Mouse (Mus musculus): ENCODE data around the gene Fscn2. TPM values are rescaled to one million over a fixed set of nuclear protein-coding genes. Genes with fewer than 3 reads are reported as not detected.

Fscn2 gene
- polyA plus RNA-seq, 1 experiment from 2014 or later, result 1.3 TPM

DNA sequence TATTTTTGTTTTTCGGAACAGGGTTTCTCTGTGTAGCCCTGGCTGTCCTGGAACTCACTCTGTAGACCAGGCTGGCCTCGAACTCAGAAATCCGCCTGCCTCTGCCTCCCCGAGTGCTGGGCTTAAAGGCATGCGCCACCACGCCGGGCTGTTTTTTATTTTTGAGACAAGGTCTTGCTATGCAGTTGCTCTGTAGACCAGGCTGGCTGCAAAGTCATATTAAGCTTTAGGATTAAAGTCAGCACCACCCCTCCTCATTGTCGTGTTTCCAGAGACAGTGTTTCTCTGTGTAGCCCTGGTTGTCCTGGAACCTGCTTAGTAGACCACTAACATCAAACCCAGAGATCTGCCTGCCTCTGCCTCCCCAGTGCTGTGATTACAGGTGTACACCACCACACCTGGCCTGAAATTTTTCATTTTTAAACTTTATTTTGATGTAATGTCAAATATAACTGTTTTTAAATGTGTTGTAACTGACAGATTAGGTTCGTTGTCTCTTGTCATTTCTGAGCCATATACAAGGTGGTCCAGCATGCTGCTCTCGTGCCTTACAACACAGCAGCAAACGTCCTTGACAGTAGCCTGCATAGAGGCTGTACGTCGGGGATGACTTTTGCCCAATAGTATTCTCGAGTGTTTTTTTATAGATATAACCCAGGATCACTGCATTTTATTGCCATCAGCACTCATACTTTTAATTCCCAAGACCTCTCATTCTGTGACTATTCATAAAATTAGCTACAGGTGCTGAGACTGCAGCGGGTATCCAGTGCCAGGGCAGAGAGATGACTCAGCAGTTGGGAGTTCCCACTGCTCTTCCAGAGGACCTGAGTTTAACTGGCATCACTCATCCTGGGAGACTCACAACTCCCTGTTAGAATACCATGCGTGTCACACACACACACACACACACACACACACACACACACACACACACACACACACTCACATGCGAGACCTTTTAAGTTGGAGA is 6.7 kb upstream of the Fscn2 start:
- no peaks in the 10 kb centered on the region for H3K27me3 ChIP-seq
- no peaks in the 10 kb centered on the region for H3K9me3 ChIP-seq (replicated peaks)
- no peaks in the 10 kb centered on the region for H3K36me3 ChIP-seq
- no peak for ATAC-seq (ENCODE audit: low FRiP score)
- no peak overlapping the region for H3K9ac ChIP-seq
- 91% methylated on average over 17 of the region's 17 CpGs for WGBS
- no peak overlapping the region for H3K27ac ChIP-seq
- H3K4me2 ChIP-seq (replicated peaks), result no peak overlapping the region
- H3K4me3 ChIP-seq, result no peak overlapping the region
- H3K4me1 ChIP-seq, result peaks cover 66% of the 10 kb centered on the region

DNA sequence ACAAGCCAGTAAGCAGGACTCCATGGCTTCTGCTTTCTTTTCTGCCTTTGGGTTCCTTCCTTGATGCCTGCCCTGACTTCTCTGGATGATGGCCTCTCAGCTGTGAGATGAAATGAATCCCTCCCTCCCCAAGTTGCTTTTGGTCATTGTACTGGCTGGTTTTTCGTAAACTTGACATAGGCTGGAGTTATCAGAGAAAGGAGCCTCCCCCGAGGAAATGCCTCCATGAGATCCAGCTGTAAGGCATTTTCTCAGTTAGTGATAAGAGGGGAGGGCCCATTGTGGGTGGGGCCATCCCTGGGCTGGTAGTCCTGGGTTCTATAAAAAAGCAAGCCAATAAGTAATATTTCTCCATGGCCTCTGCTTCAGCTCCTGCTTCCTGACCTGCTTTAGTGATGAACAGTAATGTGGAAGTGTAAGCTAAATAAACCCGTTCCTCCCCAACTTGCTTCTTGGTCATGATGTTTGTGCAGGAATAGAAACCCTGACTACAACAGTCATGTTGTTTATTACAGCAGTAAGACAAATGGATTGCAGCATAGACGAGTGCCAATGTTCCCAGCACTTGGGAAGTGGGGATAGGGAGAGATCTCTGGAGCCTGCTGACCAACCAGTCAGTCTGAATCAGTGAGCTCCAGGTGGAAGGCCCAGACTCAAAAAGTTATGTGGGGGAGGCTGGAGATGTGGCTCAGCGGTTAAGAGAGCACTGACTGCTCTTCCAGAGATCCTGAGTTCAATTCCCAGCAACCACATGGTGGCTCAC is 5.9 kb upstream of the Fscn2 start:
- WGBS, result 81% methylated on average over 5 of the region's 5 CpGs
- H3K9ac ChIP-seq, result no peak overlapping the region
- no peak for ATAC-seq (ENCODE audit: low FRiP score)
- no peaks in the 10 kb centered on the region for H3K27me3 ChIP-seq
- H3K36me3 ChIP-seq, result no peaks in the 10 kb centered on the region
- H3K4me3 ChIP-seq, result no peak overlapping the region
- H3K9me3 ChIP-seq (replicated peaks), result no peaks in the 10 kb centered on the region
- peaks cover 68% of the 10 kb centered on the region for H3K4me1 ChIP-seq
- H3K27ac ChIP-seq, result no peak overlapping the region
- H3K4me2 ChIP-seq (replicated peaks), result no peak overlapping the region

- Histone ChIP-seq H3K4me3 (no peak overlapping the region), H3K4me2 (replicated peaks) (no peak overlapping the region), H3K9me3 (replicated peaks) (no peaks in the 10 kb centered on the region), H3K4me1 (peaks cover 68% of the 10 kb centered on the region), H3K9ac (no peak overlapping the region), H3K27me3 (no peaks in the 10 kb centered on the region), H3K27ac (no peak overlapping the region), H3K36me3 (no peaks in the 10 kb centered on the region)
- ATAC-seq (ENCODE audit: low FRiP score), result no peak
- 84% methylated on average over 15 of the region's 15 CpGs for WGBS
Observed at GRCm38 (mm10) chr11:120356319-120356840, 5.0 kb upstream of the Fscn2 start.

DNA sequence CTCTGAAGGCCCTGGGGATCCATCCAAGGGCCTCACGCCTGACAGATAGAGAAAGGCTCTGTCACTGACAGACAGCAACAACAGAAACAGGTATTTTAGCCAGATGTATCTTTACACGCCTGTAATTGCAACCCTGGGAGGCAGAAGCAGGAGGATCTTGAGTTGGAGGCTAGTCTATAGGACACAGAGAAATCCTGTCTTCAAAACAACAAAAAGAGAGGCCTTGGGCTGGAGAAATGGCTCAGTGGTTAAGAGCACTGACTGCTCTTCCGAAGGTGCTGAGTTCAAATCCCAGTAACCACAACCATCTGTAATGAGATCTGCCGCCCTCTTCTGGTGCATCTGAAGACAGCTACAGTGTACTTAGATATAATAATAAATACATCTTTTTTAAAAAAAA is 4.4 kb upstream of the Fscn2 start:
- no peaks in the 10 kb centered on the region for H3K36me3 ChIP-seq
- H3K27ac ChIP-seq, result no peak overlapping the region
- H3K4me1 ChIP-seq, result peaks cover 66% of the 10 kb centered on the region
- H3K9ac ChIP-seq, result no peak overlapping the region
- 91% methylated on average over 4 of the region's 4 CpGs for WGBS
- ATAC-seq (ENCODE audit: low FRiP score), result no peak
- H3K4me3 ChIP-seq, result no peak overlapping the region
- no peak overlapping the region for H3K4me2 ChIP-seq (replicated peaks)
- H3K9me3 ChIP-seq (replicated peaks), result no peaks in the 10 kb centered on the region
- H3K27me3 ChIP-seq, result no peaks in the 10 kb centered on the region

GRCm38 (mm10) chr11:120357791-120358401 is 3.4 kb upstream of the Fscn2 start:
- H3K4me2 ChIP-seq (replicated peaks), result peak overlapping the region; percentile 35
- ATAC-seq (ENCODE audit: low FRiP score), result peak; percentile 74
- no peaks in the 10 kb centered on the region for H3K27me3 ChIP-seq
- H3K27ac ChIP-seq, result peak overlapping the region; percentile 89
- peaks cover 61% of the 10 kb centered on the region for H3K4me1 ChIP-seq
- 0 out of 2 replicates have a peak overlapping the region, but pooled peaks have one; percentile 28 for H3K9ac ChIP-seq
- no peaks in the 10 kb centered on the region for H3K36me3 ChIP-seq
- WGBS, result 8% methylated on average over 10 of the region's 10 CpGs
- H3K4me3 ChIP-seq, result no peak overlapping the region
- no peaks in the 10 kb centered on the region for H3K9me3 ChIP-seq (replicated peaks)

DNA sequence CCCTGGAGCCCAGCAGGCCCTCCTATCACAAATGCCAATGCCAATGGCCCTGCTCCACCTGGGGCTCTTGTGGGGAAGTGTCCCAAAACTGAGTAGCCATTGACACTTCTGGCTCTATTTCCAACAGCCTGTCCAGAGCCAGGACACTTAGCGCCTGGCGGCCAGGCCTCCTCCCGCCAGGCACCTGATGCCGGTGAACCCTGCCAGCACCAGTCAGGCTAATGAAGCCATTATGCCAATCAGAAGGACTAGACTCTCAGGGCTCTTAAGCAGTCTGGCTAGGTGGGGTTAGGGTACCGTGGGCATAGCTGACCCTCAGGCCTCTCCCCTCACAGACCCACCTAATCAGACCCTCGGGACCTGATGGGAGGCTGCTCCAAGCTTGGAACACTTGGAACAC is 1.9 kb upstream of the Fscn2 start:
- 75% methylated on average over 6 of the region's 6 CpGs for WGBS
- H3K27me3 ChIP-seq, result no peaks in the 10 kb centered on the region
- no peak overlapping the region for H3K4me3 ChIP-seq
- H3K9ac ChIP-seq, result no peak overlapping the region
- ATAC-seq (ENCODE audit: low FRiP score), result no peak
- H3K9me3 ChIP-seq (replicated peaks), result no peaks in the 10 kb centered on the region
- H3K4me1 ChIP-seq, result peaks cover 50% of the 10 kb centered on the region
- H3K4me2 ChIP-seq (replicated peaks), result no peak overlapping the region
- H3K36me3 ChIP-seq, result no peaks in the 10 kb centered on the region
- no peak overlapping the region for H3K27ac ChIP-seq

- Histone ChIP-seq H3K27ac (no peak overlapping the region), H3K36me3 (no peaks in the 10 kb centered on the region), H3K9me3 (replicated peaks) (no peaks in the 10 kb centered on the region), H3K4me3 (no peak overlapping the region), H3K9ac (no peak overlapping the region), H3K4me2 (replicated peaks) (no peak overlapping the region), H3K27me3 (no peaks in the 10 kb centered on the region), H3K4me1 (peaks cover 49% of the 10 kb centered on the region)
- WGBS, result 51% methylated on average over 8 of the region's 8 CpGs
- no peak for ATAC-seq (ENCODE audit: low FRiP score)
Observed at GRCm38 (mm10) chr11:120360062-120360461, 1.3 kb upstream of the Fscn2 start.

GRCm38 (mm10) chr11:120360755-120361154 is 579 bp upstream of the Fscn2 start:
- H3K27me3 ChIP-seq, result peaks cover 2% of the 10 kb centered on the region; the same call in 1 of the 2 replicates
- H3K9ac ChIP-seq, result no peak overlapping the region
- H3K27ac ChIP-seq, result no peak overlapping the region
- peaks cover 48% of the 10 kb centered on the region for H3K4me1 ChIP-seq
- H3K36me3 ChIP-seq, result no peaks in the 10 kb centered on the region
- H3K9me3 ChIP-seq (replicated peaks), result no peaks in the 10 kb centered on the region
- no peak overlapping the region for H3K4me2 ChIP-seq (replicated peaks)
- 78% methylated on average over 5 of the region's 5 CpGs for WGBS
- no peak for ATAC-seq (ENCODE audit: low FRiP score)
- H3K4me3 ChIP-seq, result no peak overlapping the region

GRCm38 (mm10) chr11:120362891-120363290 is 1.6 kb downstream of the Fscn2 start:
- 89% methylated on average over 6 of the region's 6 CpGs for WGBS
- Histone ChIP-seq H3K27ac (no peak overlapping the region), H3K36me3 (no peaks in the 10 kb centered on the region), H3K4me1 (peaks cover 58% of the 10 kb centered on the region), H3K4me3 (no peak overlapping the region), H3K27me3 (peaks cover 3% of the 10 kb centered on the region; the same call in 1 of the 2 replicates), H3K4me2 (replicated peaks) (no peak overlapping the region), H3K9ac (no peak overlapping the region), H3K9me3 (replicated peaks) (no peaks in the 10 kb centered on the region)
- ATAC-seq (ENCODE audit: low FRiP score), result no peak

GRCm38 (mm10) chr11:120366443-120367027 is 5.2 kb downstream of the Fscn2 start:
- Histone ChIP-seq H3K27me3 (peaks cover 3% of the 10 kb centered on the region; the same call in 1 of the 2 replicates), H3K4me1 (peaks cover 30% of the 10 kb centered on the region), H3K9ac (no peak overlapping the region), H3K36me3 (peaks cover 19% of the 10 kb centered on the region), H3K9me3 (replicated peaks) (no peaks in the 10 kb centered on the region), H3K4me2 (replicated peaks) (no peak overlapping the region), H3K4me3 (no peak overlapping the region), H3K27ac (no peak overlapping the region)
- ATAC-seq (ENCODE audit: low FRiP score), result no peak
- 31% methylated on average over 7 of the region's 7 CpGs for WGBS

DNA sequence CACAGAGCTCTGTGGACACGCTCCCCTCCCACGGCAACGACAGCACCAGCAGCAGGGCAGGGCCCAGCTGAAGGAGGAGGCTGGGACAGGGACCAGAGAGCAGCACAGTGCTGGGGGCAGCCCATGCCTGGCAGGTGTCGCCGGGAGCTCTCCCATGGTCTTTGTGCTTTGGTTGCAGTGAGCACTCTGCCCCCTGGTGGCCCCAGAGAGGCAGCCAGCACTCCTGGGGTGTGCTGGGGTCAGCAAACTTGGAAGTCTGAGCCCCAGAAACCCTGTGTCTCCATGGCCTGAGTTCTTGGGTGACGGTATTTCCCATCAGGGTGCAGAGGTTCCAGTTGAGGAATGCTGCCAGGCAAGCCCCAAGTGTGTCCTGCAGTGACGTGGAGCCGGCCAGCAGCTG is 8.3 kb downstream of the Fscn2 start:
- WGBS, result 38% methylated on average over 8 of the region's 8 CpGs
- H3K9me3 ChIP-seq (replicated peaks), result no peaks in the 10 kb centered on the region
- H3K4me2 ChIP-seq (replicated peaks), result 0 out of 2 replicates have a peak overlapping the region, but pooled peaks have one; percentile 13
- ATAC-seq (ENCODE audit: low FRiP score), result peak; percentile 59; the same call in 1 of the 2 replicates
- peaks cover 3% of the 10 kb centered on the region; the same call in 1 of the 2 replicates for H3K27me3 ChIP-seq
- H3K4me3 ChIP-seq, result no peak overlapping the region
- peaks cover 50% of the 10 kb centered on the region for H3K36me3 ChIP-seq
- H3K27ac ChIP-seq, result no peak overlapping the region
- 0 out of 2 replicates have a peak overlapping the region, but pooled peaks have one; percentile 28 for H3K9ac ChIP-seq
- H3K4me1 ChIP-seq, result peaks cover 24% of the 10 kb centered on the region
